10 mouse cellular contexts compared by ENCODE assay signal in the genomic region with DNA sequence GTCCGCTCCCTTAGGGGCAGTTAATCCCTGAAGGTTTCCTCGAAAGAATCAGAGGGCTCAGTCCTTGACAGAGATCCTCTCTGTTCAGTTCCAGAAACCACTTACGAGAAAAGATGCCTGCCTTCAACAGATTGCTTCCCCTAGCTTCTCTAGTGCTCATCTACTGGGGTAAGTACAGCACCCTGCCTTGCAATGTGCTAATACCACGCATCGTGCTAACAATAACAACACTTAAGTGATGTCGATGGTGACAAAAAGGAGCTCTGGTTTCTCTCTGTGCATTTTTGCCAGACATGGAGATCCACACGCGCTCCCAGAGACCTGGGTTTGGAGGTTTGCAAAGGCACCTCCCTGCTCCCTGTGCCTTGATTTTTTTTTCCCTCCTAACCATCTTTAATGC. TPM values are rescaled to one million over a fixed set of nuclear protein-coding genes. Genes with fewer than 3 reads are reported as not detected.
DNase-seq lines count a peak whose midpoint lies in the region; ATAC-seq and TF ChIP-seq lines count a peak whose summit lies in the region.
"Had no signal": no experiment of that assay in that cellular context is flagged by ENCODE, and none has a peak within 500 bp of the region (broad histone marks: within the 10 kb centered on the region; RNA-seq: fewer than 3 reads in every experiment).

No protein-coding gene starts in this region.

- H3K9me3 ChIP-seq in lung, embryonic 14.5 days (ENCODE audit: low read depth, low read length): no peaks in the 10 kb centered on the region
- H3K9me3 ChIP-seq in intestine, embryonic 15.5 days: no peaks in the 10 kb centered on the region
- no peaks in the 10 kb centered on the region for H3K9me3 ChIP-seq in stomach, embryonic 15.5 days

- peak overlapping the region; percentile 50 for H3K4me3 ChIP-seq in cerebellum, adult 2 months (replicated peaks; ENCODE audit: insufficient read depth, low read depth, low read length)
- peak overlapping the region; percentile 23 for H3K4me3 ChIP-seq in lung, embryonic 14.5 days (ENCODE audit: low read depth, low read length)
- no peak overlapping the region for H3K4me3 ChIP-seq in intestine, embryonic 15.5 days (replicated peaks)
- H3K4me3 ChIP-seq in stomach, embryonic 15.5 days (replicated peaks): peak overlapping the region; percentile 28; the same call in 1 of the 2 replicates
- H3K4me3 ChIP-seq: erythroblast, embryonic 14.5 days had no signal

- H3K27ac ChIP-seq in cerebellum, adult 2 months (ENCODE audit: insufficient read depth, low read length): no peak overlapping the region
- H3K27ac ChIP-seq in lung, embryonic 14.5 days (ENCODE audit: low read depth): no peak overlapping the region
- no peak overlapping the region for H3K27ac ChIP-seq in intestine, embryonic 15.5 days
- H3K27ac ChIP-seq in stomach, embryonic 15.5 days: no peak overlapping the region

- no peak overlapping the region for H3K9ac ChIP-seq in lung, embryonic 14.5 days
- no peak overlapping the region for H3K9ac ChIP-seq in intestine, embryonic 15.5 days
- H3K9ac ChIP-seq in stomach, embryonic 15.5 days: no peak overlapping the region

- ATAC-seq in lung, embryonic 14.5 days (ENCODE audit: insufficient read depth): no peak
- no peak for ATAC-seq in intestine, embryonic 15.5 days
- ATAC-seq in stomach, embryonic 15.5 days (ENCODE audit: insufficient read depth, low FRiP score, low read depth): no peak

- H3K27me3 ChIP-seq in cerebellum, adult 2 months (ENCODE audit: control insufficient read depth, insufficient read depth, low read length): no peaks in the 10 kb centered on the region; the same call in 1 of the 2 replicates
- H3K27me3 ChIP-seq in lung, embryonic 14.5 days (ENCODE audit: insufficient read depth, low read length): no peaks in the 10 kb centered on the region
- H3K27me3 ChIP-seq in intestine, embryonic 15.5 days (replicated peaks): peaks cover 10% of the 10 kb centered on the region
- peaks cover 9% of the 10 kb centered on the region for H3K27me3 ChIP-seq in stomach, embryonic 15.5 days (replicated peaks)

- peak overlapping the region; percentile 64 for H3K4me2 ChIP-seq in lung, embryonic 14.5 days
- H3K4me2 ChIP-seq in intestine, embryonic 15.5 days (replicated peaks): peak overlapping the region; percentile 70; the same call in 1 of the 2 replicates
- H3K4me2 ChIP-seq in stomach, embryonic 15.5 days: peak overlapping the region; percentile 60

- H3K4me1 ChIP-seq in cerebellum, adult 2 months (ENCODE audit: control insufficient read depth, insufficient read depth, low read length): peaks cover 6% of the 10 kb centered on the region; the same call in 1 of the 2 replicates
- no peaks in the 10 kb centered on the region for H3K4me1 ChIP-seq in lung, embryonic 14.5 days (ENCODE audit: insufficient read depth)
- H3K4me1 ChIP-seq in intestine, embryonic 15.5 days (replicated peaks): peaks cover 7% of the 10 kb centered on the region
- peaks cover 16% of the 10 kb centered on the region; the same call in 1 of the 2 replicates for H3K4me1 ChIP-seq in stomach, embryonic 15.5 days

- no peaks in the 10 kb centered on the region for H3K36me3 ChIP-seq in lung, embryonic 14.5 days (ENCODE audit: insufficient read depth)
- no peaks in the 10 kb centered on the region for H3K36me3 ChIP-seq in intestine, embryonic 15.5 days
- no peaks in the 10 kb centered on the region for H3K36me3 ChIP-seq in stomach, embryonic 15.5 days

- TF ChIP-seq POLR2A in cerebellum, adult 2 months (IDR thresholded peaks at IDR 0.05; ENCODE audit: borderline replicate concordance, insufficient read depth, low read length): no peak

- WGBS in cerebellum, adult 2 months: 23% methylated on average over 8 of the region's 8 CpGs
- 24% methylated on average over 8 of the region's 8 CpGs for WGBS in lung, embryonic 14.5 days
- 21% methylated on average over 8 of the region's 8 CpGs for WGBS in intestine, embryonic 15.5 days
- WGBS in stomach, embryonic 15.5 days: 26% methylated on average over 8 of the region's 8 CpGs

- TF ChIP-seq CTCF in cerebellum, adult 2 months (IDR thresholded peaks at IDR 0.05; ENCODE audit: borderline replicate concordance, insufficient read depth, low read depth, low read length): no peak
- no peak for TF ChIP-seq CTCF in lung, embryonic 14.5 days (IDR thresholded peaks at IDR 0.05; ENCODE audit: low read depth)

- DNase-seq in cerebellum, adult 2 months: no peak
- DNase-seq in cerebellum, adult 9-11 months: no peak
- no peak for DNase-seq in lung, embryonic 14.5 days
- no peak for DNase-seq in lung, postnatal 25 days (ENCODE audit: low spot score)
- no peak for DNase-seq in urinary bladder, postnatal 25 days (ENCODE audit: low spot score)
- no peak for DNase-seq in right cerebral cortex, postnatal 10 days (ENCODE audit: low spot score in 2 of 2)
- DNase-seq: thymus, postnatal 14 days had no signal

RNA-seq across cellular contexts. Expression of a gene that starts 0.9 kb away (rescaled TPM):
- polyA plus RNA-seq in cerebellum, adult 2 months (2012; rRNA removed): 9.2 and 10.1 TPM in 2 replicates
- polyA plus RNA-seq in lung, embryonic 14.5 days (2014; fragmentation: Nextera tagmentation; extraction: Ambion mirVana): 2.9 and 4.4 TPM in 2 replicates
- 4.5 and 6.2 TPM in 2 replicates for polyA plus RNA-seq in intestine, embryonic 15.5 days (2015; fragmentation: Nextera tagmentation; extraction: Ambion mirVana)
- 5.2 and 6.1 TPM in 2 replicates for polyA plus RNA-seq in stomach, embryonic 15.5 days (2015; fragmentation: Nextera tagmentation; extraction: Ambion mirVana)
- polyA plus RNA-seq: erythroblast, embryonic 14.5 days had no signal
